Mouse (Mus musculus): ENCODE data around the gene Zfp579.

DNA sequence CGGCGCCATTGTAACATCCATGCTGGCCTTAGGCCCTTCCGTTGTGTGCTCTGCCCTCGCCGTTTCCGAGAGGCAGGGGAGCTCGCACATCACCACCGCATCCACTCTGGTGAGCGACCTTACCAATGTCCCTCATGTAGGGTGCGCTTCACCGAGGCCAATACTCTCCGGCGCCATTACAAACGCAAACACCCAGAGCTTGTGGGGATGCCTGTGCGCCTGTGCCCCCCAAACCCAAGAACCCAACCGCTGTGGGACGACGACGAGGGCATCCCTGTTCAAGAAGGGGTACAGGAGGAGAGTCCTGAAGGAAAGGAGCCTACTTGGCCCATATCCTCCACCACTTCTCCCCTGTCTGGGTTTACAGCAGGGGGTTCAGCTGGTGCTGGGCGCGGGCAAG lies 22.0 kb upstream of the Zfp579 start:
- TF ChIP-seq CTCF (IDR thresholded peaks at IDR 0.05; ENCODE audit: low read depth, low read length) (no peak), POLR2A (IDR thresholded peaks at IDR 0.05; ENCODE audit: insufficient read depth, low read length) (no peak), EP300 (IDR thresholded peaks at IDR 0.05; ENCODE audit: insufficient read depth, low read depth, low read length) (no peak)

All from ES-Bruce4 (cell line).